Mouse (Mus musculus) heart, postnatal 0 days (tissue): ENCODE results near the gene Tnk2. TPM values are rescaled to one million over a fixed set of nuclear protein-coding genes. Genes with fewer than 3 reads are reported as not detected.

Experiments
- ATAC-seq: fragments of 200-750 bp; cut with Nextera tagmentation; 2 replicates; pipeline ENCODE4 v1.8.0; 2017; ENCODE audit warnings: low read depth, moderate number of reproducible peaks, moderate library complexity; ENCODE audit not compliant: insufficient read depth
- DNase-seq: peaks from one replicate; pipeline ENCODE4 v3.0.0-alpha.2; 2016; ENCODE audit warnings: low spot score
- H3K27ac ChIP-seq: fragments of 300-500 bp; sonication (generic); 2 replicates; pipeline ENCODE4 v1.5.1; 2014; ENCODE audit warnings: low read depth, mild to moderate bottlenecking
- H3K27me3 ChIP-seq: fragments of 300-500 bp; sonication (generic); 2 replicates; pipeline ENCODE4 v1.6.1; 2014; ENCODE audit warnings: low read length, mixed read lengths; ENCODE audit not compliant: control insufficient read depth, insufficient read depth
- H3K36me3 ChIP-seq: fragments of 300-500 bp; sonication (generic); replicated peaks from 2 replicates; pipeline ENCODE4 v1.6.1; 2014; ENCODE audit warnings: low read length, mixed read lengths; ENCODE audit not compliant: control insufficient read depth, insufficient read depth
- H3K4me1 ChIP-seq: fragments of 300-500 bp; sonication (generic); 2 replicates; pipeline ENCODE4 v1.6.1; 2014; ENCODE audit warnings: antibody characterized with exemption; ENCODE audit not compliant: control insufficient read depth, insufficient read depth
- H3K4me2 ChIP-seq: fragments of 300-500 bp; sonication (generic); 2 replicates; pipeline ENCODE4 v1.6.1; 2014; ENCODE audit warnings: low read depth, mild to moderate bottlenecking, low read length, moderate library complexity
- H3K4me3 ChIP-seq: fragments of 300-500 bp; sonication (generic); 2 replicates; pipeline ENCODE4 v1.5.1; 2014; ENCODE audit warnings: low read depth, low read length
- H3K9ac ChIP-seq: fragments of 300-500 bp; sonication (generic); replicated peaks from 2 replicates; pipeline ENCODE4 v1.6.1; 2014; ENCODE audit warnings: low read depth, low read length, mixed read lengths
- H3K9me3 ChIP-seq: fragments of 300-500 bp; sonication (generic); replicated peaks from 2 replicates; pipeline ENCODE4 v1.6.1; 2016; ENCODE audit warnings: low read length; ENCODE audit not compliant: control insufficient read depth
- CTCF ChIP-seq: IDR thresholded peaks from 2 replicates; pipeline ENCODE4 v1.5.1; 2016; ENCODE audit warnings: antibody characterized with exemption, control low read depth, low read depth
- EP300 ChIP-seq: IDR thresholded peaks from 2 replicates; pipeline ENCODE4 v1.6.1; 2016; ENCODE audit warnings: antibody characterized with exemption, low read depth
- WGBS: fragments of 180-500 bp; shearing (Covaris S2); extraction: QIAGEN DNeasy Blood & Tissue Kit; methylation state at CpG from one replicate; pipeline ENCODE4 v1.1.7; 2014; 5-methylcytosine and 5-hydroxymethylcytosine counted together
- polyA plus RNA-seq: library from polyadenylated mRNA; unstranded; fragments of >200 nt; fragmentation: Nextera tagmentation; extraction: Ambion mirVana; gene quantifications from 2 replicates; pipeline ENCODE4 v1.2.1, GENCODE M21; 2015
- total RNA-seq: library from RNA; depleted of rRNA; stranded (reverse); fragments of >200 nt; gene quantifications from 2 replicates; pipeline ENCODE4 v1.2.3, GENCODE M21; 2014; ENCODE audit warnings: low replicate concordance

Tnk2 gene
- total and polyA plus RNA-seq, 2 experiments from 2014 or later, result 6.0 to 14.2 TPM

DNA sequence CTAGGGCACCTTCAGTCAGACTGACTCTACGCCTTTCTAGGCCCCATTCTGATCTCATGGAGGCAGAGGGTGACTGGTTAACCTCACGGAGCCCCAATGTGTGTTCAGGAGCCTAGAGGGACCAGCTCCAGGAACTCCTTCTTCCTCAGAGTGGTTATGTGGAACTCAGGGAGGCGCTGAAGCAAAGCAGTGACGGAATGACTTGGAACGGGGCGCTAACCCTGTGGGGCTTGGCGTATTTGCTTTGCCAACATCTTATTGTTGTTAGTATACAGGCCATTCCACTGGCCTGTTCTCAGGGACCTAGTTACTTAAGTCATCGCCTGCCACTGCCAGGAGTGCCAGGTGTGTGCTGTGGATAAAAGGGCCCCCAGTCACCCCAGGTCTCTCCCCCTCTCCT, 65.4 kb downstream of the Tnk2 start:
- H3K4me1 ChIP-seq, result peaks cover 14% of the 10 kb centered on the region
- DNase-seq (no peak), ATAC-seq (no peak)
- TF ChIP-seq CTCF (no peak), EP300 (no peak)
- no peak overlapping the region for H3K27ac ChIP-seq
- no peaks in the 10 kb centered on the region for H3K27me3 ChIP-seq
- H3K36me3 ChIP-seq, result no peaks in the 10 kb centered on the region
- 94% methylated on average over 8 of the region's 8 CpGs for whole genome bisulfite sequencing
- H3K4me2 ChIP-seq, result no peak overlapping the region
- H3K4me3 ChIP-seq, result no peak overlapping the region
- no peaks in the 10 kb centered on the region for H3K9me3 ChIP-seq
- H3K9ac ChIP-seq, result no peak overlapping the region

DNA sequence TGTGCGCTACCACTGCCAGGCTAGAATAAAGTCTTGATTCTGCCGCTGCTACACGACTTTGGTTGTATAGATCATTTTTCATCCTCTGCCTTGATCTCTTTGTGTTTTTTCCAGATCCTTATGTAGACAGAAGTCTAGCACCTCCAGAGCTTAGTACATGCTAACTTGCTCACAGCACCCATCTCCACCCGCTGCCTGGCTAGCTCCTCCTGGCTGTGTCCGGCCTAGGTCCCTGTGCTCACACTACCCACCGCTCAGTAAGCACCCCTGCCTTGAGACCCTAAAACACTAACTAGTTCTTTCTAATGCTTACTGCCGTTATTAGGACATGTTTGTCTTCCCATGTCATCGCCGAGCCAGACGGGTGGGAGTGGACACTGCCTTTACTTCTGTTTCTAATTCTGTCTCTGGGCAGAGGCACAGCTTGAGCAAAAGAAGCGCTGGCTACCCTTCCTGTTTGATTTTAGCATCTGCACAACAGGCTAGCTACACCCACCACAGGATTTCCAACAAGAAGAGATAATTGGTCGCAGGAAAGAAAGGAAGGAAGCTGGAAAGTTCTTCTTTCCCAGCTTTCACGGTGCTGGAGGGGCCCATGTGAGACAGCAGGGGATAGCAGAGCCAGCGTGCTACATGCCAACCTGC, 66.9 kb downstream of the Tnk2 start:
- DNase-seq (no peak), ATAC-seq (no peak)
- H3K9ac ChIP-seq, result no peak overlapping the region
- H3K4me3 ChIP-seq, result no peak overlapping the region
- TF ChIP-seq EP300, result no peak
- no peak for TF ChIP-seq CTCF
- no peaks in the 10 kb centered on the region for H3K27me3 ChIP-seq
- no peak overlapping the region for H3K4me2 ChIP-seq
- peak overlapping the region; percentile 17; the same call in 1 of the 2 replicates for H3K27ac ChIP-seq
- H3K36me3 ChIP-seq, result no peaks in the 10 kb centered on the region
- no peaks in the 10 kb centered on the region for H3K9me3 ChIP-seq
- WGBS, result 44% methylated on average over 14 of the region's 14 CpGs
- H3K4me1 ChIP-seq, result peaks cover 18% of the 10 kb centered on the region

DNA sequence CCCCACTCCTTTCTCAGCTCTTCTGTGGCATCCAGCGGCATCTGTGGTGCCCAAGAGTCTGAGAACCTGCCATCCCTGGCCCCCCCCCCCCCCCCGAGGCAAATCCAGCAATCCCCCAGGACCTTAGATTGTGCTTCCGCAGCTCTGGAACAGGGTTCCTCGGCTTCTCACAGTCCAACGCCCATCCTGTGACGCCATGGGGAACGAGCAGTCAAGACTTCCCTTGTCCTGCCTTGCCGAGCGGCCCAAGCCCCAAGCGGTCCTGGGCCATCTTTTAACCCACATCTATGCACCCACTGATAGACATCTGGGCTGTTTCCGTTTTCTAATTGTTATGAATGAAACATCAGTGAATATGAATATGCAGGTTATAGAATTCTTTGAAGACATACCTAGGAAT, 68.5 kb downstream of the Tnk2 start:
- ATAC-seq, result no peak
- no peak for TF ChIP-seq EP300
- no peak for TF ChIP-seq CTCF

DNA sequence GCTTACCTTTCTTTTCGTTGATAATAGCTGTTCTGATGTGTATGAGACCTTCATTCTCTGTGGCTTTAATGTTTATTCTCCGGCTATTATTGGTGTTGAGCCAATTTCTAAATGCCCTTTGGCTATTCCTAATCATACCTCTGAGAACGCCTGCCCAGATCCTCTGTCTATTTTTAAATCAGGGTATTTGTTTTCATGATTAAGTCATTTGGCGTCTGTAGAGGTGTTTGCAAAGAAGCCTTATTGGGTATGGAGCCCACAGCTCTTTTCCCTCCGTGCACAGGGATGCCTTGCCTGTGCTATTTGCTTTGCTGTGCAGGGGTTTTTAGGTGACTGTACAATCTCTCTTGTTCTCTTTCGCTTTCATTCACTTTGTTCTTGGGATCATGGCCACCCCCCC, 69.9 kb downstream of the Tnk2 start:
- H3K4me2 ChIP-seq, result peak overlapping the region; percentile 17; the same call in 1 of the 2 replicates
- H3K9me3 ChIP-seq, result no peaks in the 10 kb centered on the region
- DNase-seq, result peak; percentile 50
- peak overlapping the region; percentile 78 for H3K27ac ChIP-seq
- WGBS, result 37% methylated on average over 6 of the region's 6 CpGs
- no peak overlapping the region for H3K9ac ChIP-seq
- TF ChIP-seq CTCF, result no peak
- TF ChIP-seq EP300, result no peak
- H3K4me1 ChIP-seq, result peaks cover 18% of the 10 kb centered on the region
- no peaks in the 10 kb centered on the region for H3K36me3 ChIP-seq
- no peak for ATAC-seq
- H3K4me3 ChIP-seq, result no peak overlapping the region
- no peaks in the 10 kb centered on the region for H3K27me3 ChIP-seq

More for the DNA sequence above, 68.5 kb downstream of the Tnk2 start:
- Histone ChIP-seq H3K4me3 (no peak overlapping the region), H3K9me3 (no peaks in the 10 kb centered on the region), H3K9ac (no peak overlapping the region), H3K27me3 (no peaks in the 10 kb centered on the region), H3K27ac (no peak overlapping the region), H3K4me2 (no peak overlapping the region), H3K4me1 (peaks cover 18% of the 10 kb centered on the region), H3K36me3 (no peaks in the 10 kb centered on the region)
- 79% methylated on average over 11 of the region's 11 CpGs for WGBS
- no peak for DNase-seq

DNA sequence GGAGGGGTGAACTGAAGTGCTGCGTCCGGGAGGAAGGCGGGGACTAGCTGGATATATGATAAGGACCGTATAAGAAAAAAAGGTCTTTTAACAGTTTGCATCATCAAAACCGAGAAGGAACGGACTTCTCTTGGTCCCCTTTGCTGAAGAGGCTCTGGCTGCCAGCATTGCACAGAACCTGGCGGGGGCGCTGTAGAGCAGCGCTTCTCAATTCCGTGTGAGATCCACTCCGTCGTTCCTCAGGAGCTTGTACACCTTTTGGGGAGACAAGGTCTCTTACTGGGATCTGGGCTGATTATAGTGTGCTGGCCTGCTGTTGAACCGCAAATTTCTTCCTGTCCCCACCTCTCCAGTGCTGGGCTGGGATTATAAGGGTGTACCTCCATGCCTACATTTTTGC, 71.7 kb downstream of the Tnk2 start:
- Histone ChIP-seq H3K4me3 (no peak overlapping the region), H3K4me2 (peak overlapping the region; percentile 29; the same call in 1 of the 2 replicates), H3K27ac (no peak overlapping the region), H3K4me1 (peaks cover 18% of the 10 kb centered on the region), H3K27me3 (no peaks in the 10 kb centered on the region), H3K9me3 (no peaks in the 10 kb centered on the region), H3K9ac (no peak overlapping the region), H3K36me3 (no peaks in the 10 kb centered on the region)
- TF ChIP-seq EP300 (no peak), CTCF (peak; percentile 54)
- WGBS, result 19% methylated on average over 13 of the region's 13 CpGs
- DNase-seq (peak; percentile 43), ATAC-seq (no peak)

DNA sequence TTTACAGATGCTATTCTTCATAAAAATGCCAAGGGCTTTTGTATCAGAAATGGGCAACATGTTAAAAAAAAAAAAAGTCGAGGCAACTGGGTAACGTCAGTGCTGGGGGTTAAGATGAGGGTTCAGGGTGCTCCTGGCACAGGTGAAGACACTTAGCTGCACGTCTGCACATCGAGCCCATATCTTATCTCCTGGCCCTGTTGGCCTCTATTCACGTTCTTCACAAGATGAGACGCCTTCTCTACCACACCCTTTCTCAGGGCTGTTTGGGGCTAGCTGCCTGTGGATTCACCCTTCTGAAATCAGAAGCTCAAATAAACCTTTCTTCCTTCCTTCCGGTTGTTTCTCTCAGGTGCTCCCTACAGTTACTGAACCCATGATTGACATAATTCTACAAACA, 79.5 kb downstream of the Tnk2 start:
- Histone ChIP-seq H3K27ac (no peak overlapping the region), H3K4me1 (no peaks in the 10 kb centered on the region), H3K36me3 (no peaks in the 10 kb centered on the region), H3K9ac (no peak overlapping the region), H3K4me3 (no peak overlapping the region), H3K4me2 (no peak overlapping the region), H3K27me3 (no peaks in the 10 kb centered on the region), H3K9me3 (no peaks in the 10 kb centered on the region)
- no peak for ATAC-seq
- TF ChIP-seq CTCF, result no peak
- no peak for TF ChIP-seq EP300
- WGBS, result 28% methylated on average over 7 of the region's 7 CpGs
- no peak for DNase-seq
